ENCODE assay signal across 19 mouse cellular contexts in genomic region chr9:84319338-84319737, GRCm38 (mm10).
"Had no signal": no experiment of that assay in that cellular context is flagged by ENCODE, and none has a peak within 500 bp of the region (broad histone marks: within the 10 kb centered on the region; RNA-seq: fewer than 3 reads in every experiment).

No protein-coding gene starts in this region.

- H3K27me3 ChIP-seq: liver, embryonic 13.5 days; lung, embryonic 15.5 days; megakaryocyte, embryonic 14.5 days; midbrain, embryonic 15.5 days; neural tube, embryonic 12.5 days had no signal

- H3K9me3 ChIP-seq: liver, embryonic 13.5 days; lung, embryonic 15.5 days; megakaryocyte, embryonic 14.5 days; midbrain, embryonic 15.5 days; neural tube, embryonic 12.5 days had no signal

- ATAC-seq: liver, postnatal 0 days had no signal

- H3K27ac ChIP-seq: kidney, postnatal 0 days; liver, embryonic 13.5 days; lung, embryonic 15.5 days; macrophage; midbrain, embryonic 15.5 days; neural tube, embryonic 12.5 days had no signal

- H3K36me3 ChIP-seq: liver, embryonic 13.5 days; lung, embryonic 15.5 days; midbrain, embryonic 15.5 days; neural tube, embryonic 12.5 days had no signal

- H3K4me1 ChIP-seq: liver, embryonic 13.5 days; lung, embryonic 15.5 days; megakaryocyte, embryonic 14.5 days had no signal

- DNase-seq: kidney, adult 11 months; kidney, adult 9 months; kidney, postnatal 36 days; layer of hippocampus, adult 9-11 months; layer of hippocampus, postnatal 36 days; liver; liver, embryonic 13.5 days; liver, postnatal 0 days; lung, postnatal 14 days; right cerebral cortex, postnatal 4 days; spleen, adult 18-20 months; thymus, adult 18-20 months; thymus, postnatal 14 days had no signal

- H3K4me3 ChIP-seq: liver, embryonic 13.5 days; lung, embryonic 15.5 days; megakaryocyte, embryonic 14.5 days; midbrain, embryonic 15.5 days; neural tube, embryonic 12.5 days had no signal

- H3K9ac ChIP-seq: liver, embryonic 13.5 days; liver, postnatal 0 days; lung, embryonic 15.5 days; midbrain, embryonic 15.5 days; neural tube, embryonic 12.5 days had no signal

- H3K4me2 ChIP-seq: liver, embryonic 13.5 days; lung, embryonic 15.5 days; midbrain, embryonic 15.5 days; neural tube, embryonic 12.5 days had no signal
